Mouse (Mus musculus): ENCODE results near the gene Izumo4.

GRCm38 (mm10) chr10:80677942-80678436, 24.0 kb upstream of the Izumo4 start, which contains the start of gene Mknk2:
- TF ChIP-seq POLR2A (IDR thresholded peaks at IDR 0.05; ENCODE audit: extremely low read depth, insufficient read depth, low read length) (no peak), CTCF (IDR thresholded peaks at IDR 0.05; ENCODE audit: low read depth, low read length) (no peak)

Data from liver, adult 2 months (tissue).